Mouse (Mus musculus) CH12.LX (cell line): ENCODE measurements around the gene Pdcd6ip. TPM values are rescaled to one million over a fixed set of nuclear protein-coding genes. Genes with fewer than 3 reads are reported as not detected.

ENCODE experiments used
- DNase-seq: peaks from one replicate; pipeline ENCODE4 v3.0.0-alpha.2; 2013; ENCODE audit errors: extremely low read depth
- H3K27ac ChIP-seq: 2 replicates; pipeline ENCODE4 v1.5.1; 2012; ENCODE audit warnings: low read depth, mild to moderate bottlenecking, control low read depth, moderate library complexity; ENCODE audit not compliant: insufficient read depth
- H3K27me3 ChIP-seq: replicated peaks from 2 replicates; pipeline ENCODE3; 2012; ENCODE audit warnings: inconsistent platforms
- H3K36me3 ChIP-seq, 2 experiments: replicated peaks in 1 of 2; 2 replicates each; pipeline versions ENCODE3 to v1.6.1; 2012; ENCODE audit warnings: inconsistent platforms in 1 of 2, low read length in 1 of 2, mild to moderate bottlenecking in 1 of 2, mixed read lengths in 1 of 2, moderate library complexity in 1 of 2; ENCODE audit not compliant: control insufficient read depth in 1 of 2, insufficient read depth in 1 of 2
- H3K4me1 ChIP-seq, 2 experiments: 2 replicates each; pipeline ENCODE4 v1.6.1; 2012; ENCODE audit warnings: inconsistent platforms in 1 of 2, moderate library complexity in 1 of 2; ENCODE audit not compliant: insufficient read depth in 2 of 2, control insufficient read depth in 1 of 2
- H3K4me2 ChIP-seq: 2 replicates; pipeline ENCODE4 v1.6.1; 2012; ENCODE audit warnings: low read depth, mild to moderate bottlenecking, control low read depth; ENCODE audit not compliant: poor library complexity, insufficient read depth, severe bottlenecking
- H3K4me3 ChIP-seq, 3 experiments: fragments of 150-350 bp in 1 of 3; sonication (generic) in 1 of 3; replicated peaks in 1 of 3; 2 replicates each; pipeline versions ENCODE3 to v1.5.1; 2011 to 2012; ENCODE audit warnings: low read depth in 2 of 3, low read length in 2 of 3, mild to moderate bottlenecking in 2 of 3, moderate library complexity in 2 of 3, control low read depth in 1 of 3, improper control_type of control experiment in 1 of 3, inconsistent platforms in 1 of 3, mixed read lengths in 1 of 3; ENCODE audit not compliant: poor library complexity in 1 of 3
- H3K79me2 ChIP-seq: replicated peaks from 2 replicates; pipeline ENCODE4 v1.6.1; 2012; ENCODE audit warnings: mild to moderate bottlenecking, moderate library complexity; ENCODE audit not compliant: control insufficient read depth, poor library complexity, insufficient read depth, severe bottlenecking; ENCODE audit errors: extremely low read depth
- H3K9ac ChIP-seq: 2 replicates; pipeline ENCODE4 v1.6.1; 2012; ENCODE audit warnings: low read depth, mild to moderate bottlenecking, control low read depth, moderate library complexity; ENCODE audit not compliant: insufficient read depth
- H3K9me3 ChIP-seq: replicated peaks from 2 replicates; pipeline ENCODE3; 2012; ENCODE audit warnings: low read length, inconsistent platforms, mixed read lengths
- CTCF ChIP-seq, 2 experiments: IDR thresholded peaks in 1 of 2; conservative IDR thresholded peaks in 1 of 2; 2 replicates each; pipeline ENCODE4 v1.5.1; 2011 to 2012; ENCODE audit warnings: low read depth in 2 of 2, low read length in 2 of 2, improper control_type of control experiment in 1 of 2, inconsistent platforms in 1 of 2, mild to moderate bottlenecking in 1 of 2, moderate library complexity in 1 of 2
- HCFC1 ChIP-seq: IDR thresholded peaks from 2 replicates; pipeline ENCODE4 v1.6.1; 2012; ENCODE audit warnings: low read depth, mild to moderate bottlenecking, inconsistent platforms, low read length, improper control_type of control experiment
- JUN ChIP-seq: IDR thresholded peaks from 2 replicates; pipeline ENCODE4 v1.6.1; 2011; ENCODE audit warnings: low read depth, mild to moderate bottlenecking, low read length, improper control_type of control experiment, moderate library complexity; ENCODE audit not compliant: insufficient read depth
- MAFK ChIP-seq: IDR thresholded peaks from 2 replicates; pipeline ENCODE4 v1.6.1; 2011; ENCODE audit warnings: low read length, improper control_type of control experiment; ENCODE audit not compliant: insufficient replicate concordance
- MAX ChIP-seq: IDR thresholded peaks from 2 replicates; pipeline ENCODE4 v1.6.1; 2011; ENCODE audit warnings: low read length, improper control_type of control experiment
- MEF2A ChIP-seq: IDR thresholded peaks from 2 replicates; pipeline ENCODE4 v1.6.1; 2014; ENCODE audit warnings: low read depth, mild to moderate bottlenecking, inconsistent platforms, low read length, improper control_type of control experiment, borderline replicate concordance
- MYC ChIP-seq: IDR thresholded peaks from 2 replicates; pipeline ENCODE4 v1.6.1; 2011; ENCODE audit warnings: low read depth, mild to moderate bottlenecking, improper control_type of control experiment, low read length
- NELFE ChIP-seq: IDR thresholded peaks from 2 replicates; pipeline ENCODE4 v1.6.1; 2011; ENCODE audit warnings: low read depth, low read length, improper control_type of control experiment
- NRF1 ChIP-seq: IDR thresholded peaks from 2 replicates; pipeline ENCODE4 v1.6.1; 2014; ENCODE audit warnings: low read depth, mild to moderate bottlenecking, inconsistent platforms, low read length, improper control_type of control experiment, moderate library complexity
- POLR2AphosphoS2 ChIP-seq: IDR thresholded peaks from 2 replicates; pipeline ENCODE4 v1.6.1; 2011; ENCODE audit warnings: low read depth, low read length, improper control_type of control experiment
- SIN3A ChIP-seq: IDR thresholded peaks from 2 replicates; pipeline ENCODE4 v1.6.1; 2012; ENCODE audit warnings: low read length, improper control_type of control experiment, inconsistent platforms
- TCF12 ChIP-seq: IDR thresholded peaks from 2 replicates; pipeline ENCODE4 v1.6.1; 2014; ENCODE audit warnings: low read depth, mild to moderate bottlenecking, inconsistent platforms, low read length, improper control_type of control experiment
- UBTF ChIP-seq: IDR thresholded peaks from 2 replicates; pipeline ENCODE4 v1.6.1; 2012; ENCODE audit warnings: low read depth, mild to moderate bottlenecking, inconsistent platforms, low read length, improper control_type of control experiment, moderate library complexity
- USF2 ChIP-seq: conservative IDR thresholded peaks from 2 replicates; pipeline ENCODE4 v1.6.1; 2011; ENCODE audit warnings: low read depth, low read length, improper control_type of control experiment
- ZKSCAN1 ChIP-seq: IDR thresholded peaks from 2 replicates; pipeline ENCODE4 v1.6.1; 2012; ENCODE audit warnings: low read depth, inconsistent platforms, low read length, improper control_type of control experiment, borderline replicate concordance
- ZMIZ1 ChIP-seq: IDR thresholded peaks from 2 replicates; pipeline ENCODE4 v1.6.1; 2012; ENCODE audit warnings: low read depth, mild to moderate bottlenecking, inconsistent platforms, low read length, improper control_type of control experiment
- dilution Hi-C: fragments of 300-500 bp; cut with MboI; formaldehyde crosslinking; loops from 2 replicates; pipeline ENCODE4 v1.14.3; 2020; ENCODE audit warnings: low sequenced_read_pairs; ENCODE audit not compliant: extremely low pct_unique_long_range_greater_than_20kb, extremely low pct_ligation_motif_present
- in situ Hi-C: fragments of 300-500 bp; cut with MboI; formaldehyde crosslinking; loops from 3 replicates; pipeline ENCODE4 v1.14.3; 2019; ENCODE audit warnings: low sequenced_read_pairs, low pct_ligation_motif_present, low pct_unique_long_range_greater_than_20kb, mixed read lengths
- polyA plus RNA-seq: library from polyadenylated mRNA; unstranded; fragments of >175 nt; gene quantifications from 2 replicates; pipeline ENCODE4 v1.2.1, GENCODE M21; 2012; ENCODE audit warnings: low read depth; ENCODE audit not compliant: insufficient read length
- total RNA-seq, 2 experiments: library from RNA; depleted of rRNA; stranded (reverse); fragments of 300-350 nt in 1 of 2; fragments of >200 nt in 1 of 2; gene quantifications; 2 replicates each; pipeline ENCODE4 v1.2.3; 2012 to 2014

Gene Pdcd6ip
- total and polyA plus RNA-seq, 3 experiments: 23.3 to 75.6 (median 29.5) TPM

DNA sequence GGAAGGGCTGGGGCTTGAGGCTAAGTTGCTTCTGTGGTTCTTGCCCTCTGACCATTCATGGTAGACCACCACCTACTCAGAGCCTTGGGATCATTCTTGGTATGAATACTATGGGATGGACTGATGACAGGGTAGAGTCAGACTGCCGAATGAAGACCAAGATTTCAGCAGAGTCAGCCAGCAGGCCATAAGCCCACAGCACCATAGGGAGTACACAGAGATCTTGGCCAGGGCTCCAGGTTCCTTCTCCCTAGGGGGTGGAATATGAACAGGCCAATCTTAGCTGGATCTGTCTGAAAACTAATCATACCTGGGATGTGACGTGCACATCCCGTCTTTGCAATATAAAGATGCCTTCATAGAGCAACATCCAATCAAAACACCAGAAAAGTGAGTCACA lies 23.5 kb upstream of the Pdcd6ip start:
- Histone ChIP-seq H3K79me2 (no peaks in the 10 kb centered on the region), H3K27ac (no peak overlapping the region), H3K9me3 (no peaks in the 10 kb centered on the region), H3K4me1 (peaks cover 0 to 7% of the 10 kb centered on the region in 2 experiments; a peak in 2 of 4 replicates), H3K36me3 (no peaks in the 10 kb centered on the region), H3K4me2 (no peak overlapping the region), H3K4me3 (no peak overlapping the region), H3K9ac (no peak overlapping the region), H3K27me3 (no peaks in the 10 kb centered on the region)
- DNase-seq: no peak
- TF ChIP-seq NRF1: no peak
- TF ChIP-seq CTCF (conservative IDR thresholded peaks at IDR 0.05 in 1 of 2, IDR thresholded peaks at IDR 0.05 in 1 of 2; ENCODE audit: low read depth in 2 of 2, low read length in 2 of 2): no peak
- TF ChIP-seq JUN: no peak
- no peak for TF ChIP-seq SIN3A
- no peak for TF ChIP-seq ZKSCAN1
- TF ChIP-seq MAX: no peak
- TF ChIP-seq MAFK: no peak
- TF ChIP-seq USF2: no peak
- no peak for TF ChIP-seq POLR2AphosphoS2
- in situ Hi-C loops (loop anchor here (25.0 kb wide), 1 partner anchor 356 kb away; no protein-coding TSS in a partner anchor), dilution Hi-C loops (no loop called here)

DNA sequence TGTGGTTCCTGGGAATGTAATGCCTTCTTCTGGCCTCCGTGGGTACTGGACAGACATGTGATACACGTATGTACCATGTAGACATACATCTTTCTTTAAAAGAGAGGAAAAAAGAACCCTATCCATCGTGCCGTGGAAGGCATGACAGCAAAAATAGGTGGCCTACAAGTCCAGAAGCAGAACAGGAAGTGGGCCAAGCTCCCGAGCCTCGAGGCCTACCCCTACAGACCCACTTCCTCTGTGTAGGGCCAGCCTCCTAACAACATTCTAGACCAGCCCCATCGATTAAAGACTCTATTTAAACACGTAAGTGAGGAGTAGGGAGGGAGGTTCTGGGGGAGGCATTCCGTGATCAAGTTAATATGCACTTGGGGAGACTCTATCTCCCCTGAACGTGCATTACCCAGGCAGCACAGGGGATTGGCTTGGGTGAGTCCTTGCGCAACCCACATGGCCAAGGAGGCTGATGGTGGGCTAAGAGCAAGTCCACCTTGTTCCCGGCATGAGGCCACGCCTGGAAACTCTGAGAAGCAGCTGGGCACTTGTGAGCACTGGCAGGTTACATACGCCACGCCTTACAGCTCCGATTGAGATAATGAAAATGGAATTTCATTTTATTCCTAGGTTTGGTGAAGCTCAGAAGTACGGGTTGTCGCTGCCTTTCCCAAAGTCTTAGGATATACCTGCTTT lies 19.1 kb upstream of the Pdcd6ip start:
- no peaks in the 10 kb centered on the region for H3K79me2 ChIP-seq
- in situ Hi-C loops: loop anchor here (25.0 kb wide), 1 partner anchor 360 kb away; no protein-coding TSS in a partner anchor
- no peak for DNase-seq
- H3K4me2 ChIP-seq: no peak overlapping the region
- TF ChIP-seq HCFC1 (no peak), UBTF (no peak), MAX (no peak), MYC (no peak), ZMIZ1 (no peak), NELFE (no peak), TCF12 (no peak), MEF2A (no peak)
- TF ChIP-seq, all 38 proteins: peak for 0
- Histone ChIP-seq H3K4me3 (no peak overlapping the region), H3K27me3 (no peaks in the 10 kb centered on the region), H3K9me3 (no peaks in the 10 kb centered on the region), H3K4me1 (peaks cover 0 to 7% of the 10 kb centered on the region in 2 experiments; a peak in 2 of 4 replicates), H3K9ac (no peak overlapping the region), H3K36me3 (no peaks in the 10 kb centered on the region), H3K27ac (no peak overlapping the region)
- dilution Hi-C loops: no loop called here
